Mouse (Mus musculus) large intestine, adult 2 months (tissue): ENCODE data around the gene Ltk. TPM values are rescaled to one million over a fixed set of nuclear protein-coding genes. Genes with fewer than 3 reads are reported as not detected.
"Not testable (repeated sequence)": the region's sequence is repeated elsewhere in the genome, so short reads cannot be mapped to it uniquely, and the experiment has no call there.

Experiments
- DNase-seq: peaks from one replicate; pipeline ENCODE4 v3.0.0-alpha.2; 2012; ENCODE audit warnings: low read depth, low spot score
- whole genome bisulfite sequencing: fragments of 180-500 bp; shearing (Covaris S2); methylation state at CpG from one replicate; pipeline ENCODE4 v1.1.7; 2018; 5-methylcytosine and 5-hydroxymethylcytosine counted together
- polyA plus RNA-seq: library from polyadenylated mRNA; depleted of rRNA; stranded (reverse); fragments of >200 nt; gene quantifications from 2 replicates; pipeline ENCODE4 v1.2.3, GENCODE M21; 2012; rRNA removed

Gene Ltk
- polyA plus RNA-seq, 1 experiment, result 3.0 TPM

DNA sequence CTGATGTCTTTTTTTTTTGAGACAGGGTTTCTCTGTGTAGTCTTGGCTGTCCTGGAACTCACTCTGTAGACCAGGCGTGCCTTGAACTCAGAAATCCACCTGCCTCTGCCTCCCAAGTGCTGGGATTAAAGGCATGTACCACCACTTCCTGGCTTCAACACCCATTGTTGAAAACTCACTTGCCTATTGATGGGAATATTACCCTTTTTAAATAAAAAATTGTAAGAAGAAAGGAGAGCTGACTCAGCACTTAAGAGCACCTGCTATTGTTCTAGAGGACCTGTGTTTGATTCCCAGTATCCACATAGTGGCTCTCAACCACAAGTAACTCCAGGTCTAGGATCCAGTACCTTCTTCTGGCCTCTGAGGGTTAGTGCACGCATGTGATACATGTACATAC is 44.4 kb downstream of the Ltk start:
- DNase-seq, result not testable (repeated sequence)
- WGBS, result 98% methylated on average over 2 of the region's 2 CpGs

DNA sequence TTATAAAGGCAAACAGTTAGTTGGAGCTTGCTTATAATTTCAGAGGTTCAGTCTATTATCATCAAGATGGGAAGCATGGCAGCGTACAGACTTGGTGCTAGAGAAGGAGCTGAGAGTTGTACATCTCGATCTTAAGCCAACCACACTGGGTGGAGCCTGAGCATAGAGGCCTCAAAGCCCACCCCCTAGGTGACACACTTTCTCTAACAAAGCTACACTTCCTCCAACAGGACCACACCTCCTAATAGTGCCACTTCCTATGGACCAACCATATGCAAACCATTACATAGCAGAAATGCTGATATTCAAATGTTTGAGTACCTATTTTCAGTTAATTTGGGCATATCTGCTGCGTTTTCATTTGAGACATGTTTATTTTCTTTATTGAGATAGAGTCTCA is 50.2 kb downstream of the Ltk start:
- DNase-seq, result no peak
- WGBS, result 91% methylated on average over 3 of the region's 3 CpGs

DNA sequence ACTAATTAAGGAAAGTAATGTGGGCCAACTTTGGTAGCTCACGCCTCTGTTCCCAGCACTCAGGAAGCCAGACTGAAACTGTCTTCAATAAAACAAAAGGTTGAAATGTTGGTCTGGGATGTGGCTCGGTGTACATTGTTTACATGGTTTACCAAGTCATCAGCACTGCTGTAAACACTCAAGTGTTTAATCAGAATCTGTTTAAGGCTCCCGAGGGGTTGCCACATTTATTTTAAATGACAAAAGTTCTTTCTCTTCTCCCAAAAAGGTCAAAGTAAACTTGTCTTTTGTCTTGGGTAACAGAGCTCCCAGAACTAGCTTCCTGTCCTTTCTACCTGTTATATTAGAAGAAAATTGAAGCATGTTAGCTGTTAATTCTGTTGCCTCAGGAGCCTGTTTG is 52.6 kb downstream of the Ltk start:
- DNase-seq, result no peak
- WGBS, result 77% methylated on average over 3 of the region's 3 CpGs

DNA sequence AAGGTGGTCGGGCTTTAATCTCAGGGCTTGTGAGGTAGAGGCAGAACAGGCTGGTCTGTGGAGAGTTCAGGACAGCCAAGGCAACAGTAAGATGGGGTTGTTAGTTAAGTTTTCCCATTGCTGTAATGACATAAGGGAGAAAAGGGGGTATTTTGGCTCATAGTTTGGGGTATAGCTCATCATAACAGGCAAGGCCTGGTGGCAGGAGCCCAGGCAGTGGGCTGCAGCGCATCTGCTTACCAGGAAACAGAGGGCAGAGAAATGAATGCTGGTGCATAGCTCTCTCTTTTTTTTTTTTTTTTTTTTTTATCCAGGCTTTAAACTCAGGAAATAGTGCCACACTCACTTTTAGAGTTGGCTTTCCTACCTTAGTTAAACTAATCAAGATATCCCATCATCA is 57.1 kb downstream of the Ltk start:
- no peak for DNase-seq
- WGBS, result 89% methylated on average over 2 of the region's 2 CpGs

Other genes with a start within 250 kb of the Ltk start
- 0.12 and 0.16 TPM in 2 replicates for gene Exd1, start 212.8 kb downstream of the Ltk start, polyA plus RNA-seq
- gene Chp1, start 212.7 kb downstream of the Ltk start, polyA plus RNA-seq, result 142 and 154 TPM in 2 replicates
- gene Nusap1, start 142.1 kb downstream of the Ltk start, polyA plus RNA-seq, result 3.6 and 4.2 TPM in 2 replicates
- gene Oip5, start 142.0 kb downstream of the Ltk start, polyA plus RNA-seq, result 5.0 and 7.2 TPM in 2 replicates
- 4.8 and 5.2 TPM in 2 replicates for gene Ndufaf1, start 97.6 kb downstream of the Ltk start, polyA plus RNA-seq
- 6.3 and 6.5 TPM in 2 replicates for gene Rtf1, start 85.4 kb downstream of the Ltk start, polyA plus RNA-seq
- 32.1 and 41.0 TPM in 2 replicates for gene Itpka, start 18.1 kb downstream of the Ltk start, polyA plus RNA-seq
- 12.1 and 15.2 TPM in 2 replicates for gene Rpap1, start 27.1 kb upstream of the Ltk start, polyA plus RNA-seq
- 3.5 and 3.7 TPM in 2 replicates for gene Tyro3, start 37.3 kb upstream of the Ltk start, polyA plus RNA-seq
- 4.3 and 10.9 TPM in 2 replicates for gene Mga, start 136.8 kb upstream of the Ltk start, polyA plus RNA-seq
- 9.1 and 19.2 TPM in 2 replicates for gene Mapkbp1, start 212.3 kb upstream of the Ltk start, polyA plus RNA-seq